Mouse (Mus musculus) large intestine, adult 2 months (tissue): ENCODE measurements around the gene Tssk3. TPM values are rescaled to one million over a fixed set of nuclear protein-coding genes. Genes with fewer than 3 reads are reported as not detected.
"Not testable (repeated sequence)": the region's sequence is repeated elsewhere in the genome, so short reads cannot be mapped to it uniquely, and the experiment has no call there.

Experiments used
- DNase-seq: peaks from one replicate; pipeline ENCODE4 v3.0.0-alpha.2; 2012; ENCODE audit warnings: low read depth, low spot score
- WGBS: fragments of 180-500 bp; shearing (Covaris S2); methylation state at CpG from one replicate; pipeline ENCODE4 v1.1.7; 2018; 5-methylcytosine and 5-hydroxymethylcytosine counted together
- polyA plus RNA-seq: library from polyadenylated mRNA; depleted of rRNA; stranded (reverse); fragments of >200 nt; gene quantifications from 2 replicates; pipeline ENCODE4 v1.2.3, GENCODE M21; 2012

The Tssk3 gene
- polyA plus RNA-seq, 1 experiment: not detected

GRCm38 (mm10) chr4:129502327-129502888, 11.6 kb upstream of the Tssk3 start:
- WGBS: 17% methylated on average over 9 of the region's 9 CpGs
- DNase-seq: peak; percentile 64

- no peak for DNase-seq
- WGBS: 2% methylated on average over 48 of the region's 49 CpGs
Observed at GRCm38 (mm10) chr4:129500607-129501566, 10.1 kb upstream of the Tssk3 start.

GRCm38 (mm10) chr4:129500017-129500416, 9.2 kb upstream of the Tssk3 start:
- 85% methylated on average over 8 of the region's 8 CpGs for WGBS
- no peak for DNase-seq

- DNase-seq: no peak
- WGBS: 83% methylated on average over 3 of the region's 3 CpGs
Observed at GRCm38 (mm10) chr4:129498941-129499340, 8.1 kb upstream of the Tssk3 start.

- WGBS: 57% methylated on average over 6 of the region's 6 CpGs
- DNase-seq: no peak
Observed at GRCm38 (mm10) chr4:129496631-129497030, 5.8 kb upstream of the Tssk3 start.

- no peak for DNase-seq
- WGBS: 40% methylated on average over 16 of the region's 16 CpGs
Observed at GRCm38 (mm10) chr4:129495672-129496562, 5.1 kb upstream of the Tssk3 start.

- DNase-seq: no peak
- 47% methylated on average over 7 of the region's 7 CpGs for WGBS
Observed at GRCm38 (mm10) chr4:129494681-129495080, 3.9 kb upstream of the Tssk3 start.

GRCm38 (mm10) chr4:129481090-129481489, 9.7 kb downstream of the Tssk3 start:
- WGBS: 76% methylated on average over 1 of the region's 1 CpGs
- no peak for DNase-seq

GRCm38 (mm10) chr4:129479863-129480262, 11.0 kb downstream of the Tssk3 start:
- WGBS: 89% methylated on average over 3 of the region's 3 CpGs
- no peak for DNase-seq

- 94% methylated on average over 11 of the region's 11 CpGs for WGBS
Observed at GRCm38 (mm10) chr4:129476047-129476446, 14.8 kb downstream of the Tssk3 start.

GRCm38 (mm10) chr4:129464286-129464815, 26.5 kb downstream of the Tssk3 start:
- DNase-seq: no peak
- WGBS: 43% methylated on average over 4 of the region's 4 CpGs

More at GRCm38 (mm10) chr4:129476047-129476446, 14.8 kb downstream of the Tssk3 start:
- no peak for DNase-seq

- DNase-seq: no peak
Observed at GRCm38 (mm10) chr4:129463097-129464059, 27.4 kb downstream of the Tssk3 start.

GRCm38 (mm10) chr4:129462118-129462517, 28.7 kb downstream of the Tssk3 start:
- WGBS: 19% methylated on average over 3 of the region's 3 CpGs
- no peak for DNase-seq

More at GRCm38 (mm10) chr4:129463097-129464059, 27.4 kb downstream of the Tssk3 start:
- 70% methylated on average over 24 of the region's 24 CpGs for WGBS

GRCm38 (mm10) chr4:129461183-129461960, 29.4 kb downstream of the Tssk3 start, which contains the start of gene Bsdc1:
Gene Bsdc1 (plus strand): TSS chr4:129461581.
- peak; percentile 98 for DNase-seq
- under 1% methylated on average over 46 of the region's 46 CpGs for WGBS

- no peak for DNase-seq
- under 1% methylated on average over 4 of the region's 4 CpGs for WGBS
Observed at GRCm38 (mm10) chr4:129460827-129461182, 30.0 kb downstream of the Tssk3 start.

GRCm38 (mm10) chr4:129459726-129460125, 31.1 kb downstream of the Tssk3 start:
- DNase-seq: no peak
- WGBS: 40% methylated on average over 3 of the region's 3 CpGs

- 81% methylated on average over 2 of the region's 2 CpGs for WGBS
- not testable (repeated sequence) for DNase-seq
Observed at GRCm38 (mm10) chr4:129457311-129457710, 33.5 kb downstream of the Tssk3 start.

- DNase-seq: no peak
- WGBS: 45% methylated on average over 5 of the region's 5 CpGs
Observed at GRCm38 (mm10) chr4:129456126-129456525, 34.7 kb downstream of the Tssk3 start.
